Comparison of ENCODE assay signal across 16 mouse cellular contexts in genomic region chr11:37079403-37079802, GRCm38 (mm10).
"Had no signal": no experiment of that assay in that cellular context is flagged by ENCODE, and none has a peak within 500 bp of the region (broad histone marks: within the 10 kb centered on the region; RNA-seq: fewer than 3 reads in every experiment).

No protein-coding gene starts in this region.

- H3K4me1 ChIP-seq: liver, embryonic 15.5 days; midbrain, embryonic 10.5 days; midbrain, embryonic 12.5 days; neural tube, embryonic 12.5 days; stomach, embryonic 15.5 days had no signal

- H3K9me3 ChIP-seq: liver, embryonic 15.5 days; midbrain, embryonic 10.5 days; midbrain, embryonic 12.5 days; neural tube, embryonic 12.5 days; stomach, embryonic 15.5 days had no signal

- DNase-seq: lung, adult 18-20 months; lung, embryonic 14.5 days; lung, postnatal 10 days; lung, postnatal 4 days; midbrain, embryonic 14.5 days; right cerebral cortex, postnatal 14 days; thymus, adult 18-20 months; thymus, postnatal 14 days; thymus, postnatal 36 days had no signal

- H3K36me3 ChIP-seq: liver, embryonic 15.5 days; midbrain, embryonic 10.5 days; midbrain, embryonic 12.5 days; neural tube, embryonic 12.5 days; stomach, embryonic 15.5 days had no signal

- H3K9ac ChIP-seq: liver, embryonic 15.5 days; lung, embryonic 14.5 days; midbrain, embryonic 12.5 days; neural tube, embryonic 12.5 days; stomach, embryonic 15.5 days had no signal

- H3K4me2 ChIP-seq: liver, embryonic 15.5 days; lung, embryonic 14.5 days; midbrain, embryonic 12.5 days; neural tube, embryonic 12.5 days; stomach, embryonic 15.5 days had no signal

- H3K4me3 ChIP-seq: liver, embryonic 15.5 days; midbrain, embryonic 10.5 days; midbrain, embryonic 12.5 days; neural tube, embryonic 12.5 days; stomach, embryonic 15.5 days had no signal

- ATAC-seq: midbrain, embryonic 16.5 days had no signal

- H3K27me3 ChIP-seq: liver, embryonic 15.5 days; midbrain, embryonic 12.5 days; neural tube, embryonic 12.5 days; stomach, embryonic 15.5 days had no signal

- H3K27ac ChIP-seq: liver, embryonic 15.5 days; midbrain, embryonic 10.5 days; midbrain, embryonic 12.5 days; neural tube, embryonic 12.5 days; stomach, embryonic 15.5 days; stomach, postnatal 0 days had no signal
